Mouse (Mus musculus): ENCODE measurements at regions not wholly inside any gene's neighbourhood (a gene's known extent, or its start where the extent isn't known, plus 50 kb on each side); places are given as distances from the start of the nearest gene placed in this dataset.

DNA sequence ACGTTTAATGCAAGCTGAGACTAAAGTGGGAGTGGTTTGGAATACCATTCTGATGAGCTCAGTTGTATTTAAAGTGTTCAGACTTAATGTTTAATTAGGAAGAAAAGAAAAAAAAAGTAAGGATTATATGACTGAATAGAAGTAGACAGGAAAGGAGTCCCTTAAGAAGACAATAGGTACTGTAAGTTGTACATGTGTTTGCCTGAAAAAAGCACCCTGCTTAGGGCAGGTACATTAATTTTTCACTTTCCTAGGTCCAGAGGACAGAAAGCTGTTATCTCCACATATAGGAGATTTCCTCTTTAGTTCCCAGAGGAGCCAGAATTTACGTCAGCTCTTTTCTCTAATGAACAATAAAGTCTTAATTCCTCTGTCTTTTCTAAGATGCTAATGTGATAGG, 58.5 kb downstream of the Olfr987 start:
- no peak for DNase-seq

GRCm38 (mm10) chr2:85278128-85278527, 61.0 kb downstream of the Olfr987 start:
- no peak for DNase-seq

- DNase-seq = no peak
Observed at GRCm38 (mm10) chr2:85277433-85277832, 61.7 kb downstream of the Olfr987 start.

GRCm38 (mm10) chr2:85266813-85267212, 69.8 kb upstream of the Lrrc55 start:
- peak; percentile 9 for DNase-seq

GRCm38 (mm10) chr2:85265667-85266066, 68.7 kb upstream of the Lrrc55 start:
- DNase-seq = no peak

DNA sequence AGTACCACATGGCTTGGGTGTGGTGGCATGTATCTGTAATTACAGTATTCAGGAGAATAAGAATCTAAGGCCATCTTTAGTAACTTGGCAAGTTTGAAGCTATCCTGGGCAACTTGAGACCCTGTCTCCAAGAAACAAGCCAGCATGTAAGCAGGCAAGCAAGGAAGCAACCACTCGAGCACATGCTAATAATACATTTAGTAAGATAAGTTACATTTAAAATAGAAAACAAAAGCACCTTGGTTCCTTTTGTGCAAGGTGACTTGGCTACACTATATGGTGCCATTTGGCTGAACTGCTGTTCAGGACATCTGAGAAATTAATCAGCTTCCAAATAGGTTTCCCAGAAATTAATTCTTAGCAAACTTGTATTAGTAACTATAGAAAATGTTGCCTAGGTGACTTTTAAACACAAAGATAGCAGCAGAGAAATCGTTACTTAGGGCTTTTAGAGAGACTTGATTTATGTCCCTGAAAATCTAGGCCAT, 68.1 kb upstream of the Lrrc55 start:
- no peak for DNase-seq

- DNase-seq = no peak
Observed at GRCm38 (mm10) chr2:85257356-85257755, 60.4 kb upstream of the Lrrc55 start.

- DNase-seq = no peak
Observed at GRCm38 (mm10) chr2:85255610-85256009, 58.6 kb upstream of the Lrrc55 start.

DNA sequence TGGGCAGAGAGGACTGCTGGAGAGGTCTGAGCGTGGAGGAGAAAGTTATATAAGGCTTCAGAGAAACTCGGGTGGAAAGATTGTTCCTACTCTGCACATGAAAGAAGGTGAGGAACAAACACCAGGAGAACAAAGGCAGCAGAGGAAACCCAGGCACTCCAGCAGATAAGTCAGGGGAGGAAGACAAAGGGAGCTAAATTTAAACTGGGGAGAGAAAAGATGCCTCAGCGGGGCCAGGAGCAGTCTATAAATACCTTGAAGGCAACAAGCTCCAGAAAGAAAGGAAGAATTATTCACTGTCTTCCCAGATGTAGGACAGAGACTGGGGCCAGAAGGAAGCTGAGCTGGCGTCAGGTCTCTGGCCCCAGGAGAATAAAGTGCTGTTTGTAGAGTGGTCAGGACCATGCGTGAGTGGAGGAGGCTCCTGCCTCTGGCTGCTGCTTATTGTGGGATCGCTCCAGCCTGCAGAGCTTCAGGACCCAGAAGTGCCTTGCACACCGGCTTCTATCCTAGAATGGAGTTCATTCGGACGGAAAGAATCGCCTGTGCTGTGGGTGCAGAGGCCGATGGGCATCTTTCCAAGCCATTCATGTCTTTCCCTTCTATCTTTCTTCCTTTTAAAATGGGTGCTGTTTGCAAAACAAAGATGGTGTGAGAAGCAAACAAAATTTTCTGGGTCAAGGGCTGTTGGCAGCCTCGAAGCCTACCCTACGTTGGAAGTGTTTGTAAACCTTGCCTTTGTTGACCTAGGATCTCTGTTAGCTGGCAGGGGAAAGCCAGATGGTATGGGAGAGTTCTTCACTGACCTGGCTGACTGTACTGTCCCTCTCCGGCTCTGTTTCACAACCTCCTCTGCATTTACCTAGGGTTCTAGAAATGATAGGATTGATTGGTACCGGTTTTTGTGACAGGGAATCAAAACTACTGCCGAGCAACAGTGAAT, 55.6 kb upstream of the Lrrc55 start:
- no peak for DNase-seq

DNA sequence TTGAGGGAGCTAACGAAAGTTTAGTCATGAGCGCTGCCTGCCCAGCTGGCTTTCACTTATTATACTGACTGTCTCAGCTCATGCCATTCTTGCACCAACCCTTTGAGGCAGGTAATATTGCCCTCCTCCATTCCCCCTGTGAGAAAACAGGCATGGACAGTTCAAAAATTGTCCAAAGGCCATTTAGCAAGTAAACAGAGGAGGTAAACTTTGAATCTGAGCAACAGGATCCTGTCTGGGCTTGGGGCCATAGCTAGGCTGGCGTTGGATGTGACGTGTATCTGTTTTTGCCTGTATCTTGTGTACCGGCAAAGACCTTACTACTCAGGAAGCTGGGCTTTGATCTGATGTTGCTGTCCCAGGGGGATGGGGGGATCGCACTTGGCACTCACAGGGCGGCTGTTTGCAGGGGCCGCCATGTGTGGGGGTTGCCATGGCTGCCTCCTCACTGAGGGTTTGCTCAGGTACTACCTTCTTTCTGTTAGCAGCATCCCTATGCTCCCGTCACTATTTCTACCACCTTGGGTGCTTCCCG, 53.1 kb upstream of the Lrrc55 start:
- no peak for DNase-seq
